ENCODE assay signal across 9 mouse cellular contexts in the genomic region with DNA sequence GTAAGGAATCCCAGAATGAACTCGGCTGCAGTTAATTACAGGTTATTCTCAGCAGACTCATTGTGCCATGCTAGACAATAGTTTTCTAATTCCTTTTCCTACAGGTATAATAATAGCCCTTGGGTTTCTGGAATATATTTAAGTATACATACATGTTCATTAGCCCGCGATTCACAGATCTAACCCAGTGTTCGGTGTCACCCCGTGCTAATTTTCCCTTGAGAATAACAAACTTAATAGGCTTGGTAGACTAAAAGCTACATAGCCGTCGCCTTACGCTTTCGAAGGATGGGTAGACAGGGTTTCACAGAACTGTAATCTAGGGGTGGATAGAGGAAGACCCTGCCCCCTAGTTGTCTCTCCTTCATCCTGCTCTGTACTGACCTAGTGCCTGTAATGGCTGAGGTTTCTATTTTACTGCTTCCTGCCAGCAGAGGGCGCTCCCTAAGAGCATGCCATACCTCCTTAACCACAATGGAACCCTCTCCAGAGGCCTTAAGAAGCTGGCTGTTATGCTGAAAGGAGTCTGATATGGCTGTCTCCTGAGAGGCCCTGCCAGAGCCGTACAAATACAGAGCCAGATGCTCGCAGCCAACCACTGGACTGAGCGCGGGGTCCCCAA. TPM values are rescaled to one million over a fixed set of nuclear protein-coding genes. Genes with fewer than 3 reads are reported as not detected.
A peak's percentile ranks its signal among the peaks of the same experiment; 100 is the strongest.
DNase-seq lines count a peak whose midpoint lies in the region; ATAC-seq lines count a peak whose summit lies in the region.
"Had no signal": no experiment of that assay in that cellular context is flagged by ENCODE, and none has a peak within 500 bp of the region (broad histone marks: within the 10 kb centered on the region; RNA-seq: fewer than 3 reads in every experiment).

No protein-coding gene starts in this region.

- no peak overlapping the region for H3K4me2 ChIP-seq in hindbrain, embryonic 12.5 days (replicated peaks)

- H3K9ac ChIP-seq in hindbrain, embryonic 12.5 days: no peak overlapping the region

- H3K9me3 ChIP-seq in hindbrain, embryonic 12.5 days (replicated peaks): no peaks in the 10 kb centered on the region; the same call in 1 of the 2 replicates

- WGBS in hindbrain, embryonic 12.5 days: 57% methylated on average over 14 of the region's 14 CpGs

- 0 out of 2 replicates have a peak, but pooled peaks cover 2% of the 10 kb centered on the region for H3K4me1 ChIP-seq in hindbrain, embryonic 12.5 days

- no peak overlapping the region for H3K4me3 ChIP-seq in hindbrain, embryonic 12.5 days
- H3K4me3 ChIP-seq: myocyte had no signal

- no peak overlapping the region for H3K27ac ChIP-seq in hindbrain, embryonic 12.5 days

- peak; percentile 89 for ATAC-seq in hindbrain, embryonic 12.5 days (ENCODE audit: low FRiP score)

- no peaks in the 10 kb centered on the region for H3K27me3 ChIP-seq in hindbrain, embryonic 12.5 days

- no peaks in the 10 kb centered on the region for H3K36me3 ChIP-seq in hindbrain, embryonic 12.5 days

- peak; percentile 89 for DNase-seq in ZHBTc4 (ENCODE audit: low read depth, low spot score)
- DNase-seq in cerebellum, postnatal 25 days: peak; percentile 72 to 84
- peak; percentile 66 for DNase-seq in frontal cortex, postnatal 25 days (ENCODE audit: low spot score in 2 of 2)
- DNase-seq in layer of hippocampus, postnatal 14 days (ENCODE audit: low spot score in 2 of 2): peak; percentile 51 to 75
- peak; percentile 87 for DNase-seq in lung, postnatal 25 days (ENCODE audit: low spot score)
- peak; percentile 85 for DNase-seq in retina, postnatal 1 day
- DNase-seq in urinary bladder, postnatal 14 days (ENCODE audit: low spot score): peak; percentile 76

RNA-seq across cellular contexts. Expression of gene Spp2, which starts 49.8 kb away (rescaled TPM):
- not detected in 2 replicates for polyA plus RNA-seq in hindbrain, embryonic 12.5 days (2016; fragmentation: Nextera tagmentation; extraction: Ambion mirVana)
- not detected for total RNA-seq in layer of hippocampus, postnatal 14 days (2021)
- polyA plus RNA-seq: myocyte had no signal

RNA-seq across cellular contexts. Expression of gene Glrp1, which starts 53.3 kb away (rescaled TPM):
- not detected in 2 replicates for polyA plus RNA-seq in hindbrain, embryonic 12.5 days (2016; fragmentation: Nextera tagmentation; extraction: Ambion mirVana)
- not detected for total RNA-seq in layer of hippocampus, postnatal 14 days (2021)
